Mouse (Mus musculus): ENCODE data around the gene Rangrf.

The Rangrf gene

GRCm38 (mm10) chr11:68926981-68927380 lies 48.0 kb downstream of the Rangrf start, which contains the start of gene Odf4:
Odf4 (minus strand) TSS chr11:68927081.
- TF ChIP-seq NANOG (IDR thresholded peaks at IDR 0.05; ENCODE audit: borderline replicate concordance, low read length): no peak
- no peak for TF ChIP-seq CTCF (conservative IDR thresholded peaks at IDR 0.05; ENCODE audit: low read length)
- TF ChIP-seq POU5F1 (IDR thresholded peaks at IDR 0.05; ENCODE audit: borderline replicate concordance, low read length): no peak
- Histone ChIP-seq H3K4me1 (replicated peaks; ENCODE audit: low read depth, low read length) (peaks cover 15% of the 10 kb centered on the region; the same call in 1 of the 2 replicates), H3K9me3 (ENCODE audit: low read length) (no peaks in the 10 kb centered on the region), H3K36me3 (ENCODE audit: insufficient read depth, low read length) (no peaks in the 10 kb centered on the region), H3K4me3 (replicated peaks; ENCODE audit: low read length) (no peak within 1 kb of the TSS), H3K27me3 (ENCODE audit: insufficient read depth, low read length) (peaks cover 19% of the 10 kb centered on the region)

DNA sequence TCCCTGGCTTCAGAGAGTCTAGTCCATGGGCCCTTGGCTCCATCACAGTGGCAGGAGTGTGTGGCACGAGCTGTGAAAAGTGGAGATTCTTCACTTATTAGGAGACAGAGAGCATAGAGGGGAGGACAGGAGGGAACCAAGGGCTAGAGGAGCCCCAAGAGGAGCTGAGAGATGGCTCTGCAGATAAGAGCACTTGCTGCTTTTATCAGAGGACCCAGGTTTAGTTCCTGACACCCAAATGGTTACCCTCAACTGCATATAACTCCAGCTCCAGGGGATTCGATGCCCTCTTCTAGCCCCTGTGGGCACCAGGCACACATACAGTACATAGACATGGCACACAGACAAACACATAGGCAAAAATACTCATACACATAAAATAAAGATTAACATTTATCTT lies 50.2 kb downstream of the Rangrf start:
- Histone ChIP-seq H3K27me3 (ENCODE audit: insufficient read depth, low read length) (peaks cover 14% of the 10 kb centered on the region), H3K4me1 (replicated peaks; ENCODE audit: low read depth, low read length) (peaks cover 15% of the 10 kb centered on the region; the same call in 1 of the 2 replicates), H3K9me3 (ENCODE audit: low read length) (no peaks in the 10 kb centered on the region), H3K36me3 (ENCODE audit: insufficient read depth, low read length) (no peaks in the 10 kb centered on the region), H3K4me3 (replicated peaks; ENCODE audit: low read length) (no peak overlapping the region)
- no peak for TF ChIP-seq CTCF (conservative IDR thresholded peaks at IDR 0.05; ENCODE audit: low read length)
- no peak for TF ChIP-seq POU5F1 (IDR thresholded peaks at IDR 0.05; ENCODE audit: borderline replicate concordance, low read length)
- no peak for TF ChIP-seq NANOG (IDR thresholded peaks at IDR 0.05; ENCODE audit: borderline replicate concordance, low read length)

GRCm38 (mm10) chr11:68923191-68923590 lies 51.8 kb downstream of the Rangrf start:
- H3K36me3 ChIP-seq (ENCODE audit: insufficient read depth, low read length): no peaks in the 10 kb centered on the region
- H3K9me3 ChIP-seq (ENCODE audit: low read length): no peaks in the 10 kb centered on the region
- TF ChIP-seq CTCF (conservative IDR thresholded peaks at IDR 0.05; ENCODE audit: low read length): no peak
- no peak for TF ChIP-seq NANOG (IDR thresholded peaks at IDR 0.05; ENCODE audit: borderline replicate concordance, low read length)
- TF ChIP-seq POU5F1 (IDR thresholded peaks at IDR 0.05; ENCODE audit: borderline replicate concordance, low read length): no peak
- H3K27me3 ChIP-seq (ENCODE audit: insufficient read depth, low read length): peaks cover 14% of the 10 kb centered on the region
- no peak overlapping the region for H3K4me3 ChIP-seq (replicated peaks; ENCODE audit: low read length)
- H3K4me1 ChIP-seq (replicated peaks; ENCODE audit: low read depth, low read length): peaks cover 15% of the 10 kb centered on the region; the same call in 1 of the 2 replicates

All from E14TG2a.4 (cell line).